Mouse (Mus musculus) liver, postnatal 0 days (tissue): ENCODE data around the gene Wnk2. TPM values are rescaled to one million over a fixed set of nuclear protein-coding genes. Genes with fewer than 3 reads are reported as not detected.

Experiments used
- ATAC-seq: fragments of 200-750 bp; cut with Nextera tagmentation; 2 replicates; pipeline ENCODE4 v1.8.0; 2017; ENCODE audit warnings: mild to moderate bottlenecking, moderate library complexity
- DNase-seq: peaks from one replicate; pipeline ENCODE4 v3.0.0-alpha.2; 2016
- H3K27ac ChIP-seq: fragments of 300-500 bp; sonication (generic); 2 replicates; pipeline ENCODE4 v1.5.1; 2014; ENCODE audit warnings: antibody characterized with exemption, moderate library complexity, mild to moderate bottlenecking, low read depth
- H3K27me3 ChIP-seq: fragments of 300-500 bp; sonication (generic); 2 replicates; pipeline ENCODE4 v1.6.1; 2014; ENCODE audit warnings: low read length, control low read depth, mixed read lengths; ENCODE audit not compliant: insufficient read depth
- H3K36me3 ChIP-seq: fragments of 300-500 bp; sonication (generic); replicated peaks from 2 replicates; pipeline ENCODE4 v1.6.1; 2014; ENCODE audit warnings: mild to moderate bottlenecking, control low read depth, low read length, moderate library complexity, mixed read lengths; ENCODE audit not compliant: insufficient read depth
- H3K4me1 ChIP-seq: fragments of 300-500 bp; sonication (generic); 2 replicates; pipeline ENCODE4 v1.6.1; 2014; ENCODE audit warnings: antibody characterized with exemption, mild to moderate bottlenecking, control low read depth; ENCODE audit not compliant: insufficient read depth
- H3K4me2 ChIP-seq: fragments of 300-500 bp; sonication (generic); 2 replicates; pipeline ENCODE4 v1.6.1; 2014; ENCODE audit warnings: low read depth, mild to moderate bottlenecking, low read length, moderate library complexity, mixed read lengths
- H3K4me3 ChIP-seq: fragments of 300-500 bp; sonication (generic); 2 replicates; pipeline ENCODE4 v1.5.1; 2014; ENCODE audit warnings: low read depth, low read length
- H3K9ac ChIP-seq: fragments of 300-500 bp; sonication (generic); replicated peaks from 2 replicates; pipeline ENCODE4 v1.6.1; 2014; ENCODE audit warnings: mild to moderate bottlenecking, moderate library complexity
- H3K9me3 ChIP-seq: fragments of 300-500 bp; sonication (generic); 2 replicates; pipeline ENCODE4 v1.6.1; 2016; ENCODE audit warnings: mild to moderate bottlenecking, control low read depth, low read length, mixed read lengths
- CTCF ChIP-seq: sonication (generic); IDR thresholded peaks from 2 replicates; pipeline ENCODE4 v1.5.1; 2016; ENCODE audit warnings: antibody characterized with exemption, low read depth
- EP300 ChIP-seq: IDR thresholded peaks from 2 replicates; pipeline ENCODE4 v1.6.1; 2016; ENCODE audit warnings: antibody characterized with exemption, low read depth, mild to moderate bottlenecking
- WGBS: fragments of 180-500 bp; shearing (Covaris S2); extraction: QIAGEN DNeasy Blood & Tissue Kit; methylation state at CpG from one replicate; pipeline ENCODE4 v1.1.7; 2014; ENCODE audit not compliant: insufficient replicate concordance; 5-methylcytosine and 5-hydroxymethylcytosine counted together
- polyA plus RNA-seq: library from polyadenylated mRNA; unstranded; fragments of >200 nt; fragmentation: Nextera tagmentation; extraction: Ambion mirVana; gene quantifications from 2 replicates; pipeline ENCODE4 v1.2.1, GENCODE M21; 2015

Wnk2 gene
- polyA plus RNA-seq, 1 experiment from 2014 or later: 0.13 TPM

DNA sequence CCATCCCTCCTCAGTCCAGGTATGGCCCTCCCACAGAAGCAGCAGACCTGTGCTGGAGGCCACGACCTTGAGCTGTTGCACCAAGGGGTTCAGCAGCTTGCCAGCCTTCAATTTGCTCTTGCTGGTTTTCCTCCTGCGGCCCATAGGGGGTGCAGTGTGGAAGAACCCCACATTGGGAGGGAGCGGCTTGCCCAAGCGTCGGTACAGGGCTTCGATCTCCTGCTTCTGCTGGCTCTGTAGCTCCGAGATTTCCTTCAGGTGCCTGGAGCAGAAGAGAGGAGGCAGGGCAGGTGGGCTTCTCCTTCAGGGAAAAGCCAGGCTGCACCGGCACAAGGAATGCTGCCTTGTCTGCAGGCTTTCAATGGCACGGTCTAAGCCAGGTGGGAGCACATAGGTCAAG, 95.3 kb downstream of the Wnk2 start:
- TF ChIP-seq CTCF: peak; percentile 66
- TF ChIP-seq EP300: no peak
- H3K4me1 ChIP-seq: no peaks in the 10 kb centered on the region
- H3K27ac ChIP-seq: no peak overlapping the region
- no peak overlapping the region for H3K4me2 ChIP-seq
- ATAC-seq (no peak), DNase-seq (no peak)
- no peak overlapping the region for H3K9ac ChIP-seq
- no peaks in the 10 kb centered on the region for H3K27me3 ChIP-seq
- H3K4me3 ChIP-seq: no peak overlapping the region
- H3K9me3 ChIP-seq: no peaks in the 10 kb centered on the region
- H3K36me3 ChIP-seq: no peaks in the 10 kb centered on the region
- 29% methylated on average over 9 of the region's 9 CpGs for WGBS

DNA sequence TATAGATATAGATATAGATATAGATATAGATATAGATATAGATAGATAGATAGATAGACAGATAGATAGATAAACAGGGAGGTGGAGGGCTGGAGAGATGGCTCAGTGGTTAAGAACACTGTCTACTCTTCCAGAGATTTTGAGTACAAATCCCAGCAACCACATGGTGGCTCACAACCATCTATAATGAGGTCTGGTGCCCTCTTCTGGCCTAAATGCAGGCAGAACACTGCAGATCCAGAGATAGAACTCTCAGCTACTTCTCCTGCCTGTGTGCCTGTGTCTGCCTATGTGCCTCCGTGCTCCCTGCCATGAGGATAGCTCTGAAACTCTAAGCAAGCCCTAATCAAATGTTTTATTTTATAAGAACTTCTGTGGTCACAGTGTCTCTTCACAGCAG, 100.4 kb downstream of the Wnk2 start:
- Histone ChIP-seq H3K4me1 (no peaks in the 10 kb centered on the region), H3K9me3 (no peaks in the 10 kb centered on the region), H3K4me3 (no peak overlapping the region), H3K27ac (no peak overlapping the region), H3K9ac (no peak overlapping the region), H3K27me3 (no peaks in the 10 kb centered on the region), H3K4me2 (no peak overlapping the region), H3K36me3 (no peaks in the 10 kb centered on the region)
- peak; percentile 17; the same call in 1 of the 2 replicates for TF ChIP-seq CTCF
- no peak for TF ChIP-seq EP300
- no peak for ATAC-seq
- WGBS: 61% methylated on average over 1 of the region's 1 CpGs
- DNase-seq: no peak

GRCm38 (mm10) chr13:49044145-49044561, 103.7 kb downstream of the Wnk2 start:
- no peak for DNase-seq
- no peak overlapping the region for H3K4me3 ChIP-seq
- H3K9me3 ChIP-seq: no peaks in the 10 kb centered on the region
- no peaks in the 10 kb centered on the region for H3K36me3 ChIP-seq
- 79% methylated on average over 10 of the region's 10 CpGs for WGBS
- no peaks in the 10 kb centered on the region for H3K4me1 ChIP-seq
- no peak for ATAC-seq
- no peak overlapping the region for H3K4me2 ChIP-seq
- H3K9ac ChIP-seq: no peak overlapping the region
- H3K27ac ChIP-seq: no peak overlapping the region
- H3K27me3 ChIP-seq: no peaks in the 10 kb centered on the region
- TF ChIP-seq CTCF (no peak), EP300 (no peak)

GRCm38 (mm10) chr13:49042371-49042770, 105.4 kb downstream of the Wnk2 start:
- DNase-seq: no peak
- WGBS: 81% methylated on average over 15 of the region's 15 CpGs
- Histone ChIP-seq H3K4me2 (no peak overlapping the region), H3K4me3 (no peak overlapping the region), H3K36me3 (no peaks in the 10 kb centered on the region), H3K9me3 (no peaks in the 10 kb centered on the region), H3K27me3 (no peaks in the 10 kb centered on the region), H3K4me1 (no peaks in the 10 kb centered on the region), H3K27ac (no peak overlapping the region), H3K9ac (no peak overlapping the region)
- ATAC-seq: no peak
- TF ChIP-seq EP300: no peak
- no peak for TF ChIP-seq CTCF

GRCm38 (mm10) chr13:49036928-49037574, 110.8 kb downstream of the Wnk2 start:
- H3K27me3 ChIP-seq: no peaks in the 10 kb centered on the region
- no peaks in the 10 kb centered on the region for H3K36me3 ChIP-seq
- ATAC-seq (no peak), DNase-seq (no peak)
- no peaks in the 10 kb centered on the region for H3K4me1 ChIP-seq
- WGBS: 80% methylated on average over 7 of the region's 7 CpGs
- H3K27ac ChIP-seq: no peak overlapping the region
- TF ChIP-seq EP300: no peak
- no peak for TF ChIP-seq CTCF
- H3K9me3 ChIP-seq: no peaks in the 10 kb centered on the region
- H3K4me3 ChIP-seq: no peak overlapping the region
- H3K9ac ChIP-seq: no peak overlapping the region
- no peak overlapping the region for H3K4me2 ChIP-seq

DNA sequence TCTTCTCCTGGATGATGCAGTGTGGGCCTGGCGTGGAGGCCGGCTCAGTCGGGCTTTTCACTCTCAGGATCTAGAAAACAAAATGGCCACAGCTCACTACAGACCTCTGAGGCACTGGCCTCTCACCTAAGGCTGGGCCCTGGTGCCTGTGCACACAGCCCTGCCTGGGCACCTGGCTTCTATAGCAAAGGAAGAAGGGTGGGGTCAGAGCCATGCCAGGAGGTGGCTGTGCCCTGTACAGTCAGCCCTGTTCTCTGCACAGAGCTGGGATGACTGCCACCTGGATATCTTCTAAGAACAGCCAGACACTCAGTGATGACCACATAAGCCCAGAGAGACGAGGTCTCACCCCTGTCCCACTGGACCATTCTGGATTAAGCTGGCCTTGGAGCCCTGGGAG, 111.4 kb downstream of the Wnk2 start:
- 74% methylated on average over 4 of the region's 4 CpGs for WGBS
- H3K36me3 ChIP-seq: no peaks in the 10 kb centered on the region
- H3K9me3 ChIP-seq: peaks cover 1% of the 10 kb centered on the region; the same call in 1 of the 2 replicates
- H3K4me3 ChIP-seq: no peak overlapping the region
- no peak for DNase-seq
- no peak overlapping the region for H3K27ac ChIP-seq
- no peak overlapping the region for H3K4me2 ChIP-seq
- no peaks in the 10 kb centered on the region for H3K27me3 ChIP-seq
- H3K9ac ChIP-seq: no peak overlapping the region
- H3K4me1 ChIP-seq: no peaks in the 10 kb centered on the region
- no peak for TF ChIP-seq EP300
- TF ChIP-seq CTCF: no peak
- no peak for ATAC-seq
